In genomic region chr15:28051104-28051625, GRCm38 (mm10) we compare ENCODE assay signal across 9 mouse cellular contexts. TPM values are rescaled to one million over a fixed set of nuclear protein-coding genes. Genes with fewer than 3 reads are reported as not detected.
DNase-seq lines count a peak whose midpoint lies in the region; ATAC-seq lines count a peak whose summit lies in the region.
"Had no signal": no experiment of that assay in that cellular context is flagged by ENCODE, and none has a peak within 500 bp of the region (broad histone marks: within the 10 kb centered on the region; RNA-seq: fewer than 3 reads in every experiment).

No protein-coding gene starts in this region.

- H3K4me3 ChIP-seq in forebrain, embryonic 16.5 days (replicated peaks; ENCODE audit: low read length) = no peak overlapping the region
- no peak overlapping the region for H3K4me3 ChIP-seq in neural tube, embryonic 13.5 days

- H3K9me3 ChIP-seq in forebrain, embryonic 16.5 days (ENCODE audit: control insufficient read depth, low read length) = no peaks in the 10 kb centered on the region
- no peaks in the 10 kb centered on the region for H3K9me3 ChIP-seq in neural tube, embryonic 13.5 days

- no peaks in the 10 kb centered on the region for H3K27me3 ChIP-seq in forebrain, embryonic 16.5 days (replicated peaks; ENCODE audit: control insufficient read depth, insufficient read depth, low read length)
- no peaks in the 10 kb centered on the region; the same call in 1 of the 2 replicates for H3K27me3 ChIP-seq in neural tube, embryonic 13.5 days

- H3K4me1 ChIP-seq in forebrain, embryonic 16.5 days (replicated peaks; ENCODE audit: control insufficient read depth, insufficient read depth, low read length) = peaks cover 4% of the 10 kb centered on the region
- H3K4me1 ChIP-seq in neural tube, embryonic 13.5 days (replicated peaks) = peaks cover 10% of the 10 kb centered on the region

- no peak overlapping the region for H3K9ac ChIP-seq in forebrain, embryonic 16.5 days (replicated peaks; ENCODE audit: low read depth, low read length)
- H3K9ac ChIP-seq in neural tube, embryonic 13.5 days = peak overlapping the region; percentile 52

- DNase-seq in adrenal gland, adult 2 months = peak; percentile 34
- no peak for DNase-seq in adrenal gland, adult 18-20 months (ENCODE audit: low spot score in 2 of 2)
- DNase-seq in R1 (ENCODE audit: low read depth, low spot score) = peak; percentile 74
- peak; percentile 31 for DNase-seq in heart, postnatal 25 days (ENCODE audit: low spot score)
- DNase-seq in layer of hippocampus, postnatal 14 days (ENCODE audit: low spot score in 2 of 2) = peak; percentile 61 to 64
- no peak for DNase-seq in thymus, adult 18-20 months

- WGBS in forebrain, embryonic 16.5 days = 7% methylated on average over 18 of the region's 18 CpGs
- WGBS in neural tube, embryonic 13.5 days = 5% methylated on average over 18 of the region's 18 CpGs

- no peaks in the 10 kb centered on the region for H3K36me3 ChIP-seq in forebrain, embryonic 16.5 days (ENCODE audit: control insufficient read depth, insufficient read depth)
- no peaks in the 10 kb centered on the region for H3K36me3 ChIP-seq in neural tube, embryonic 13.5 days

- intact Hi-C loops in heart, postnatal 25 days (cut with DNase I) = no loop called here

- H3K27ac ChIP-seq in forebrain, embryonic 16.5 days (ENCODE audit: low read length) = no peak overlapping the region
- H3K27ac ChIP-seq in neural tube, embryonic 13.5 days (replicated peaks) = peak overlapping the region; percentile 2; the same call in 1 of the 2 replicates
- H3K27ac ChIP-seq: macrophage had no signal

- peak overlapping the region; percentile 25 for H3K4me2 ChIP-seq in forebrain, embryonic 16.5 days (ENCODE audit: low read length)
- H3K4me2 ChIP-seq in neural tube, embryonic 13.5 days = peak overlapping the region; percentile 44

- peak; percentile 93 for ATAC-seq in forebrain, embryonic 16.5 days
- peak; percentile 91 for ATAC-seq in neural tube, embryonic 13.5 days (ENCODE audit: low read depth)

RNA-seq across cellular contexts. Expression of gene Trio, which starts 25.5 kb away (rescaled TPM):
- total RNA-seq in adrenal gland, adult 2 months (2021) = 10 to 100 TPM; 44.5 to 62.9 TPM
- 32.9 and 37.0 TPM in 2 replicates for polyA plus RNA-seq in adrenal gland, adult 2 months (2012; rRNA removed)
- total RNA-seq in adrenal gland, adult 18-20 months (2021) = 10 to 100 TPM; 45.4 to 56.8 TPM
- polyA plus RNA-seq in forebrain, embryonic 16.5 days (2015; fragmentation: Nextera tagmentation; extraction: Ambion mirVana) = 40.8 and 42.6 TPM in 2 replicates
- 10 to 100 TPM; 42.9 to 43.7 TPM for total RNA-seq in heart, postnatal 25 days (2021)
- 100 to 1,000 TPM; 254 to 260 TPM for total RNA-seq in layer of hippocampus, postnatal 14 days (2021)
- polyA plus RNA-seq in neural tube, embryonic 13.5 days (2015; fragmentation: Nextera tagmentation; extraction: Ambion mirVana) = 32.9 and 38.6 TPM in 2 replicates

Comparison
In these comparisons a context has a peak if more than half of its experiments do, and no peak if none do; other contexts are left out.
1. DNase-seq: peak in adrenal gland, adult 2 months (single experiment), R1 (single experiment), heart, postnatal 25 days (single experiment) and layer of hippocampus, postnatal 14 days (2 of 2); none in adrenal gland, adult 18-20 months (0 of 2) and thymus, adult 18-20 months (0 of 2).